Mouse (Mus musculus): ENCODE results near the gene Mterf1a. TPM values are rescaled to one million over a fixed set of nuclear protein-coding genes. Genes with fewer than 3 reads are reported as not detected.

The Mterf1a gene
- total and polyA plus RNA-seq, 3 experiments = 11.6 to 18.1 (median 11.7) TPM

DNA sequence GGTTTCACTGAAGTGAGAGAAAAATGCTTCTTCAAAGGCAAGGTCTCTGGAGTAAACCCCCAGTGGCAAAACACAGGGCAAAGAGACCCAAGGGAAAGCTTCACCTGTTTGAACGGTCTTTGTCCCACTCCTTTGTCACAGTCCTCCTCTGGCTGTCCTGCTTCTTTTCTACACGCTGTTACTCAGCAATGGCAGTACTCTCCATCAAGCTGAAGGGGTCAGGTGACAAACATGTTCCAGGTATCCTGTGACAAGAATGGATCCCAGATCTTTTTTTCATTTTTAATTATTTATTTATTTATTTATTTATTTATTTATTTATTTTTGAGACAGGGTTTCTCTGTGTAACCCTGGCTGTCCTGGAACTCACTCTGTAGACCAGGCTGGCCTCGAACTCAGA, 39.8 kb upstream of the Mterf1a start:
- DNase-seq (ENCODE audit: extremely low read depth) = no peak
- Histone ChIP-seq H3K4me2 (ENCODE audit: insufficient read depth, low read depth, poor library complexity, severe bottlenecking) (no peak overlapping the region), H3K4me1 (ENCODE audit: control insufficient read depth in 1 of 2, insufficient read depth in 2 of 2) (peaks cover 6 to 15% of the 10 kb centered on the region in 2 experiments; a peak in 3 of 4 replicates), H3K4me3 (replicated peaks in 1 of 3; ENCODE audit: low read depth in 2 of 3, low read length in 2 of 3, poor library complexity in 1 of 3) (no peak overlapping the region), H3K36me3 (replicated peaks in 1 of 2; ENCODE audit: control insufficient read depth in 1 of 2, insufficient read depth in 1 of 2, low read length in 1 of 2) (peaks cover 0 to 3% of the 10 kb centered on the region in 2 experiments), H3K79me2 (replicated peaks; ENCODE audit: control insufficient read depth, extremely low read depth, insufficient read depth, poor library complexity, severe bottlenecking) (peaks cover 4% of the 10 kb centered on the region), H3K9ac (ENCODE audit: insufficient read depth, low read depth) (no peak overlapping the region), H3K27me3 (replicated peaks) (no peaks in the 10 kb centered on the region), H3K27ac (ENCODE audit: insufficient read depth, low read depth) (no peak overlapping the region), H3K9me3 (replicated peaks; ENCODE audit: low read length) (no peaks in the 10 kb centered on the region)
- dilution Hi-C loops (cut with MboI; ENCODE audit: extremely low pct_ligation_motif_present, extremely low pct_unique_long_range_greater_than_20kb, low sequenced_read_pairs) (no loop called here), in situ Hi-C loops (cut with MboI; ENCODE audit: low pct_ligation_motif_present, low pct_unique_long_range_greater_than_20kb, low sequenced_read_pairs) (no loop called here)
- no peak for TF ChIP-seq PAX5 (IDR thresholded peaks at IDR 0.05; ENCODE audit: low read length)
- TF ChIP-seq KAT2A (IDR thresholded peaks at IDR 0.05; ENCODE audit: insufficient replicate concordance, low read length) = no peak
- no peak for TF ChIP-seq E2F4 (IDR thresholded peaks at IDR 0.05; ENCODE audit: insufficient replicate concordance, low read depth, low read length)
- no peak for TF ChIP-seq RCOR1 (conservative IDR thresholded peaks at IDR 0.05; ENCODE audit: low read depth, low read length)
- no peak for TF ChIP-seq ETS1 (conservative IDR thresholded peaks at IDR 0.05; ENCODE audit: low read depth, low read length)
- no peak for TF ChIP-seq SMC3 (IDR thresholded peaks at IDR 0.05; ENCODE audit: low read depth, low read length)
- no peak for TF ChIP-seq ZKSCAN1 (IDR thresholded peaks at IDR 0.05; ENCODE audit: borderline replicate concordance, low read depth, low read length)
- no peak for TF ChIP-seq POLR2AphosphoS2 (IDR thresholded peaks at IDR 0.05; ENCODE audit: low read depth, low read length)
- TF ChIP-seq USF1 (IDR thresholded peaks at IDR 0.05; ENCODE audit: low read depth, low read length) = no peak
- TF ChIP-seq TCF12 (IDR thresholded peaks at IDR 0.05; ENCODE audit: low read depth, low read length) = no peak
- TF ChIP-seq MYC (IDR thresholded peaks at IDR 0.05; ENCODE audit: low read depth, low read length) = no peak
- TF ChIP-seq USF2 (conservative IDR thresholded peaks at IDR 0.05; ENCODE audit: low read depth, low read length) = no peak
- no peak for TF ChIP-seq BHLHE40 (IDR thresholded peaks at IDR 0.05; ENCODE audit: low read depth, low read length)

- Histone ChIP-seq H3K9ac (ENCODE audit: insufficient read depth, low read depth) (no peak overlapping the region), H3K27ac (ENCODE audit: insufficient read depth, low read depth) (no peak overlapping the region), H3K79me2 (replicated peaks; ENCODE audit: control insufficient read depth, extremely low read depth, insufficient read depth, poor library complexity, severe bottlenecking) (peaks cover 4% of the 10 kb centered on the region), H3K9me3 (replicated peaks; ENCODE audit: low read length) (no peaks in the 10 kb centered on the region), H3K27me3 (replicated peaks) (no peaks in the 10 kb centered on the region), H3K4me1 (ENCODE audit: control insufficient read depth in 1 of 2, insufficient read depth in 2 of 2) (peaks cover 6 to 15% of the 10 kb centered on the region in 2 experiments; a peak in 3 of 4 replicates), H3K4me2 (ENCODE audit: insufficient read depth, low read depth, poor library complexity, severe bottlenecking) (no peak overlapping the region), H3K36me3 (replicated peaks in 1 of 2; ENCODE audit: control insufficient read depth in 1 of 2, insufficient read depth in 1 of 2, low read length in 1 of 2) (peaks cover 0 to 3% of the 10 kb centered on the region in 2 experiments), H3K4me3 (replicated peaks in 1 of 3; ENCODE audit: low read depth in 2 of 3, low read length in 2 of 3, poor library complexity in 1 of 3) (no peak overlapping the region)
- dilution Hi-C loops (cut with MboI; ENCODE audit: extremely low pct_ligation_motif_present, extremely low pct_unique_long_range_greater_than_20kb, low sequenced_read_pairs) (no loop called here), in situ Hi-C loops (cut with MboI; ENCODE audit: low pct_ligation_motif_present, low pct_unique_long_range_greater_than_20kb, low sequenced_read_pairs) (no loop called here)
- TF ChIP-seq MAX (IDR thresholded peaks at IDR 0.05; ENCODE audit: low read length) = no peak
- no peak for TF ChIP-seq MEF2A (IDR thresholded peaks at IDR 0.05; ENCODE audit: borderline replicate concordance, low read depth, low read length)
- no peak for TF ChIP-seq NELFE (IDR thresholded peaks at IDR 0.05; ENCODE audit: low read depth, low read length)
- no peak for TF ChIP-seq CTCF (conservative IDR thresholded peaks at IDR 0.05 in 1 of 2, IDR thresholded peaks at IDR 0.05 in 1 of 2; ENCODE audit: low read depth in 2 of 2, low read length in 2 of 2)
- TF ChIP-seq TBP (conservative IDR thresholded peaks at IDR 0.05; ENCODE audit: low read depth, low read length) = no peak
- no peak for TF ChIP-seq ZMIZ1 (IDR thresholded peaks at IDR 0.05; ENCODE audit: low read depth, low read length)
- TF ChIP-seq USF2 (conservative IDR thresholded peaks at IDR 0.05; ENCODE audit: low read depth, low read length) = no peak
- TF ChIP-seq MAZ (IDR thresholded peaks at IDR 0.05; ENCODE audit: low read depth, low read length) = no peak
- no peak for TF ChIP-seq JUN (IDR thresholded peaks at IDR 0.05; ENCODE audit: insufficient read depth, low read depth, low read length)
- TF ChIP-seq IRF4 (IDR thresholded peaks at IDR 0.05; ENCODE audit: low read depth, low read length) = no peak
- TF ChIP-seq HCFC1 (IDR thresholded peaks at IDR 0.05; ENCODE audit: low read depth, low read length) = no peak
- TF ChIP-seq JUND (conservative IDR thresholded peaks at IDR 0.05; ENCODE audit: low read depth, low read length) = no peak
- TF ChIP-seq MXI1 (IDR thresholded peaks at IDR 0.05; ENCODE audit: low read depth, low read length) = no peak
- TF ChIP-seq POLR2A (IDR thresholded peaks at IDR 0.05; ENCODE audit: low read depth, low read length) = no peak
- TF ChIP-seq KAT2A (IDR thresholded peaks at IDR 0.05; ENCODE audit: insufficient replicate concordance, low read length) = no peak
- no peak for TF ChIP-seq GABPA (IDR thresholded peaks at IDR 0.05; ENCODE audit: insufficient replicate concordance, low read depth, low read length)
- TF ChIP-seq ZC3H11A (IDR thresholded peaks at IDR 0.05; ENCODE audit: low read depth, low read length) = no peak
- no peak for TF ChIP-seq CHD1 (IDR thresholded peaks at IDR 0.05; ENCODE audit: low read depth, low read length)
- no peak for TF ChIP-seq SMC3 (IDR thresholded peaks at IDR 0.05; ENCODE audit: low read depth, low read length)
- no peak for DNase-seq (ENCODE audit: extremely low read depth)
These were observed 37.9 kb upstream of the Mterf1a start for GRCm38 (mm10) chr5:3931636-3932035.

All from CH12.LX (cell line).